Mouse (Mus musculus): Measurements from ENCODE around the gene Spo11. TPM values are rescaled to one million over a fixed set of nuclear protein-coding genes. Genes with fewer than 3 reads are reported as not detected.

The Spo11 gene
- total and polyA plus RNA-seq, 2 experiments: under 0.01 TPM; not detected in 1

- Histone ChIP-seq H3K36me3 (ENCODE audit: control insufficient read depth, insufficient read depth, low read length) (no peaks in the 10 kb centered on the region), H3K79me2 (ENCODE audit: control insufficient read depth, insufficient read depth, low read length) (peaks cover 3% of the 10 kb centered on the region; the same call in 1 of the 2 replicates), H3K27ac (replicated peaks; ENCODE audit: insufficient read depth, low read depth, low read length) (no peak overlapping the region), H3K27me3 (ENCODE audit: control insufficient read depth, insufficient read depth, low read length) (no peaks in the 10 kb centered on the region), H3K9ac (ENCODE audit: low read depth, low read length) (no peak overlapping the region), H3K4me1 (ENCODE audit: control insufficient read depth, insufficient read depth, low read length) (no peaks in the 10 kb centered on the region), H3K4me3 (ENCODE audit: insufficient read depth, low read depth, low read length) (no peak overlapping the region)
- no peak for TF ChIP-seq CTCF (IDR thresholded peaks at IDR 0.05; ENCODE audit: low read depth, low read length)
- TF ChIP-seq POLR2A (IDR thresholded peaks at IDR 0.05; ENCODE audit: extremely low read depth, insufficient read depth, low read length): no peak
- 91% methylated on average over 3 of the region's 3 CpGs for WGBS
- DNase-seq (ENCODE audit: extremely low read depth, low read depth, low spot score): no peak
Measured at GRCm38 (mm10) chr2:173026688-173027131, 49.2 kb downstream of the Spo11 start.

DNA sequence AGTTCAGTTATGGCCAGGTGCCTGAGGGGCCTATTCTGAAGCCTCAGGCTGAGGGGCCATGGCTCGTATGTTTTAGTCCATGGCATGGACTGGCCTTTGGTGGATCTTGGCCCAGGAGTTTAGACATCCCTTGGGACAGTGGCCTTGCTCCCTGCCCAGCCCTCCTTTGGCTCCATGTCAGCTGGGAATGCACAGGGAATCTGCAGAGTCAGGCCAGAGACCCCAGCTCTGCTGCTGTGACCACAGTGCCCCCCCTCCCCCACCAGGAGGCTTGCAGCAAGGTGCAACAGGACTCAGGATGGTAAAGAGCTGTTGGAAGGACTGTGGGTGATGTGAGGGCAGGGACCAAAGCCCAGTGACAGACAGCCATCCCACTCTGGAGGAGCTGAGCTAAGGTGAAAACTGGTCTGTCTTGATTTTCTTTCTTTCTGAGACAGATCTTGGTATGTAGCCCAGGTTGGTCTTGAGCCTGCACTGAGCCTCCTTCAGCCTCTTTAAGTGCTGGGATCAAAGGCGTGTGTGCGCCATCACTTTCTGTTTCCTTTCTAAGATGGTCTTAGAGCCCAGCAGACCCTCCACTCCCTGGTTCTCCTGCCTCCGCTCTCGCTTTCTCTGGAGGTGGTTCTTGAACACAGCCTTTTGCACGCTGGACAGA lies 49.8 kb downstream of the Spo11 start:
- Histone ChIP-seq H3K4me3 (ENCODE audit: insufficient read depth, low read depth, low read length) (no peak overlapping the region), H3K27me3 (ENCODE audit: control insufficient read depth, insufficient read depth, low read length) (no peaks in the 10 kb centered on the region), H3K9ac (ENCODE audit: low read depth, low read length) (no peak overlapping the region), H3K79me2 (ENCODE audit: control insufficient read depth, insufficient read depth, low read length) (no peaks in the 10 kb centered on the region), H3K4me1 (ENCODE audit: control insufficient read depth, insufficient read depth, low read length) (no peaks in the 10 kb centered on the region), H3K36me3 (ENCODE audit: control insufficient read depth, insufficient read depth, low read length) (no peaks in the 10 kb centered on the region), H3K27ac (replicated peaks; ENCODE audit: insufficient read depth, low read depth, low read length) (no peak overlapping the region)
- 98% methylated on average over 6 of the region's 6 CpGs for WGBS
- DNase-seq (ENCODE audit: extremely low read depth, low read depth, low spot score): no peak
- TF ChIP-seq POLR2A (IDR thresholded peaks at IDR 0.05; ENCODE audit: extremely low read depth, insufficient read depth, low read length) (no peak), CTCF (IDR thresholded peaks at IDR 0.05; ENCODE audit: low read depth, low read length) (no peak)

DNA sequence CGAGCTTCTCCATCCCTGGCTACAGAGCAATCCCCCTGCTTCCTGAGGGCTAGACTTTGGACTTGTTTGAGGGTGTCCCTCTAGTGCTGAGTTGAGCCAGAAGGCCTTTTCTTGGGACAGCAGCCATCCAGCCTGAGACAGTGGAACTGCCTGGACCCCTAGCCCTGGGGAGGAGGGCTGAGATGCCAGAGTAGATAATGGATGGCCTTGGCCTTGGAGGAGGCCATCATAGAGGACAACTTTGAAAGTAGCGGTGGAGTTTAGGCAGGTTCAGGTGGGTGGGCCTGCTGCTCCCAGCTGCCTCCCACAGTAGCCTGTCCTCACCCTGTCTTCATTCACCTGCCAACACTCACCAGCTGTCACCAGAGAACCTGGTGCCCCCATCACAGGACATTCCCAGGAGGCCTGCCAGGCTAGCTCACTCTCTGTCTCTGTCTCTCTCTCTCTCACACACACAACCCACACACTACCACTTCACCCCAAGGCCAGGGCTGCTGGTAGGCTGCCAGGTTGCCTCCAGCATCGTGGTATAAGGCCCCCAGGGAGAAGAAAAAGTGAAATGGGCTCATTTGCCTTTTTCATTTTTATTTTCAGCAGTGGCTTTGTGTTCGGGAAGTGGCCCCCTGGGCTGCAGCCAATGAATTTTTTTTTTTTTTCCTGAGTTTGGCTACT lies 50.5 kb downstream of the Spo11 start:
- no peaks in the 10 kb centered on the region for H3K27me3 ChIP-seq (ENCODE audit: control insufficient read depth, insufficient read depth, low read length)
- WGBS: 81% methylated on average over 4 of the region's 4 CpGs
- H3K9ac ChIP-seq (ENCODE audit: low read depth, low read length): no peak overlapping the region
- TF ChIP-seq CTCF (IDR thresholded peaks at IDR 0.05; ENCODE audit: low read depth, low read length): no peak
- TF ChIP-seq POLR2A (IDR thresholded peaks at IDR 0.05; ENCODE audit: extremely low read depth, insufficient read depth, low read length): no peak
- no peak overlapping the region for H3K4me3 ChIP-seq (ENCODE audit: insufficient read depth, low read depth, low read length)
- H3K4me1 ChIP-seq (ENCODE audit: control insufficient read depth, insufficient read depth, low read length): no peaks in the 10 kb centered on the region
- no peaks in the 10 kb centered on the region for H3K79me2 ChIP-seq (ENCODE audit: control insufficient read depth, insufficient read depth, low read length)
- H3K36me3 ChIP-seq (ENCODE audit: control insufficient read depth, insufficient read depth, low read length): no peaks in the 10 kb centered on the region
- no peak overlapping the region for H3K27ac ChIP-seq (replicated peaks; ENCODE audit: insufficient read depth, low read depth, low read length)
- no peak for DNase-seq (ENCODE audit: extremely low read depth, low read depth, low spot score)

DNA sequence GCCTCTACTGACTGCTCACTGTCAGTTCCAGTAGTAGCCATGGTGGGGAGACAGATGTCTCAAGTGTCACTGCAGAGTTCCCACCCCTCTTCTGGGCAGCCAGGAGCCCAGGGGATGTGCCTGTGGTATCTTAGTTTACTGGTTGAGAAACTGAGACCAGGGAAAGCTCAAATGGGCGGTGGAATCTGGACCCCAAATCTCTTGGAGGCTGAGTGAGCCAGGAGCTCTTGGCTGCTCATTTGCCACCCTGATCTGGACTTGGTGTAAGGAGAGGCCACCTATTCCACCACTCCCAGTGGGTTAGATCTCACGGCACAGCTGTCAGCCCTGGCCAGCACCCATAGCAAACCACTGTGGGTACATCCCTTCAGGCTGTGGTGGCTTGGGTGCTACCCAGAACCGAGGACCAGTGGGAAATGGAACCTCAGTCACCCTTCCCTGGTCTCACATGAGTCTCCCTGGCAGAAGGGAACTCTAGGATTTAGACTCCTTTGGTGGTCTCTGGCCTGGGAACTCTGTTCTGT lies 51.1 kb downstream of the Spo11 start:
- no peaks in the 10 kb centered on the region for H3K4me1 ChIP-seq (ENCODE audit: control insufficient read depth, insufficient read depth, low read length)
- H3K27me3 ChIP-seq (ENCODE audit: control insufficient read depth, insufficient read depth, low read length): no peaks in the 10 kb centered on the region
- H3K36me3 ChIP-seq (ENCODE audit: control insufficient read depth, insufficient read depth, low read length): no peaks in the 10 kb centered on the region
- H3K79me2 ChIP-seq (ENCODE audit: control insufficient read depth, insufficient read depth, low read length): no peaks in the 10 kb centered on the region
- no peak overlapping the region for H3K27ac ChIP-seq (replicated peaks; ENCODE audit: insufficient read depth, low read depth, low read length)
- no peak overlapping the region for H3K4me3 ChIP-seq (ENCODE audit: insufficient read depth, low read depth, low read length)
- no peak for TF ChIP-seq POLR2A (IDR thresholded peaks at IDR 0.05; ENCODE audit: extremely low read depth, insufficient read depth, low read length)
- TF ChIP-seq CTCF (IDR thresholded peaks at IDR 0.05; ENCODE audit: low read depth, low read length): no peak
- 93% methylated on average over 3 of the region's 3 CpGs for WGBS
- H3K9ac ChIP-seq (ENCODE audit: low read depth, low read length): no peak overlapping the region
- DNase-seq (ENCODE audit: extremely low read depth, low read depth, low spot score): no peak

DNA sequence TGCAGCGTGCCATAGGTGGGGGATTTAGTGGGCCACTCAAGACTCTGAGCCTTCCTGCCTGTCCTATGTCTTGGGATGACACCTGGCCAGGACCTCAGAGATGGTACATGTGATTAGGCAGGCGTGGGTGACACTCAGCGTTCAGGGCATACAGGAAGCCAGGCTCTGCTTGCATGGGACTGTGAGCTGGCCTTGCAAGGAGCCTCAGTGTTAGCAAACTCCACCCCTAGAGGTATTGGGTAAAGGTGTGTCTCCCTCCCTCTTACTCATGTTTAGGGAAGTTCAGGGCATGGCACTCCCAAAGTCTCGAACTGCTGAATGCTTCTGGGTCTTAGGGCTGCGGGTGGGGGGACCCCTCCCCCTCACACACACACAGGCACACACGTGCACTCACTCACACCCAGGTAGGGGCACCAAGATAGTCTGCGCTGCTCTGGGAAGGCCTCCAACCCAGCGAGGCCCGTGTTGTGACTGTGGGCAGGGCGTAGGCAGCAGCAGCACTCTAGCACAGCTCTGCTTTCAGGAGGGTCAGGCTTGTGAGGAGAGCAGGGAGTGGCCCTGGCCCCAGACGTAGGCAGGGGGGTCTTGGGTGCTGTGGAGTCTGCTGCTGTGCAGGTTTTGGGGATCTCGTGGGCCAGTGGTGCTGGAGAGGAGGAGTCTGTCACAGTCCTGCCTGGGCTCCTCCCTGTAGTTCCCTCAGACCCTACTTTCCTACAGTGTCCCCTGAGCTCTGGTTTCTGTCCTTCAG lies 53.3 kb downstream of the Spo11 start:
- H3K9ac ChIP-seq (ENCODE audit: low read depth, low read length): no peak overlapping the region
- no peak overlapping the region for H3K4me3 ChIP-seq (ENCODE audit: insufficient read depth, low read depth, low read length)
- no peaks in the 10 kb centered on the region for H3K36me3 ChIP-seq (ENCODE audit: control insufficient read depth, insufficient read depth, low read length)
- H3K27ac ChIP-seq (replicated peaks; ENCODE audit: insufficient read depth, low read depth, low read length): no peak overlapping the region
- H3K4me1 ChIP-seq (ENCODE audit: control insufficient read depth, insufficient read depth, low read length): no peaks in the 10 kb centered on the region
- no peak for TF ChIP-seq CTCF (IDR thresholded peaks at IDR 0.05; ENCODE audit: low read depth, low read length)
- TF ChIP-seq POLR2A (IDR thresholded peaks at IDR 0.05; ENCODE audit: extremely low read depth, insufficient read depth, low read length): no peak
- no peak for DNase-seq (ENCODE audit: extremely low read depth, low read depth, low spot score)
- no peaks in the 10 kb centered on the region for H3K27me3 ChIP-seq (ENCODE audit: control insufficient read depth, insufficient read depth, low read length)
- WGBS: 83% methylated on average over 12 of the region's 12 CpGs
- H3K79me2 ChIP-seq (ENCODE audit: control insufficient read depth, insufficient read depth, low read length): no peaks in the 10 kb centered on the region
